27 mouse cellular contexts compared by ENCODE assay signal in the genomic region with DNA sequence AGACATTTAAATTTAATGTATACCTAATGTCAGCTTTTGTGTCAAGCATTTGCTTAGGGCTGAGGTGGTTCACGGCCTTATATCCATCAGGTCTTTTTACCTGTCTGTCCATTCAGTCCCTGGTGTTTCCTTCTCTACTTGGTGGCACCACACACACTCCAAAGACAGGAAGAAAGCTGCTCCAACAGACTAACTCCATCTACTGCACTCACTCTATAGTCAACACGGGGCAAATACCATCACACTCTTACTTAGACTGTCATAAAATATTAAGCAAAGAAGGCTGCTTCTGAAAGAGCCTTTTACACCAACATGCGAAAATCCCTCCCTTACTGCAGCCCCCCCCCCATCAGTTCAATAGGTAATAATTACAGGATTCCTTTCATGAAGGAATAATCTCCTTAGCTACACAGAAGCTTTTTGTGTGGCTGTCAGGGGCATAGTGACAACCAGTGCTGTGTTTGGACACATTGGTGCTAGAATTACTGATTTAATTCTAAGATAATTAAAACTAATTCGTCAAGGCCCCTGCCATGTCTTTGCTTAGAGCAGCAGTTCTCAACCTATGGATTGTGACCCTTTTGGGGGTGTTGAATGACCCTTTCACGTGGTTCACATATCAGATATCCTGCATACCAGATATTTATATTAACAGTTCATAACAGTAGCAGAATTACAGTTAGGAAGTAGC.
DNase-seq lines count a peak whose midpoint lies in the region; ATAC-seq and TF ChIP-seq lines count a peak whose summit lies in the region.
"Had no signal": no experiment of that assay in that cellular context is flagged by ENCODE, and none has a peak within 500 bp of the region (broad histone marks: within the 10 kb centered on the region; RNA-seq: fewer than 3 reads in every experiment).

No protein-coding gene starts in this region.

- H3K9ac ChIP-seq in forebrain, postnatal 0 days = no peak overlapping the region
- H3K9ac ChIP-seq in midbrain, embryonic 12.5 days (replicated peaks) = no peak overlapping the region
- no peak overlapping the region for H3K9ac ChIP-seq in hindbrain, embryonic 13.5 days
- H3K9ac ChIP-seq: forebrain, embryonic 12.5 days; heart, embryonic 13.5 days; liver, embryonic 15.5 days; lung, embryonic 15.5 days had no signal

- no peaks in the 10 kb centered on the region for H3K36me3 ChIP-seq in forebrain, postnatal 0 days (ENCODE audit: insufficient read depth)
- no peaks in the 10 kb centered on the region for H3K36me3 ChIP-seq in forebrain, embryonic 10.5 days (replicated peaks)
- H3K36me3 ChIP-seq in midbrain, embryonic 12.5 days = no peaks in the 10 kb centered on the region
- H3K36me3 ChIP-seq in midbrain, embryonic 10.5 days = no peaks in the 10 kb centered on the region
- no peaks in the 10 kb centered on the region for H3K36me3 ChIP-seq in hindbrain, embryonic 13.5 days
- H3K36me3 ChIP-seq: forebrain, embryonic 12.5 days; heart, embryonic 13.5 days; liver, embryonic 15.5 days; lung, embryonic 15.5 days had no signal

- no peak overlapping the region for H3K4me3 ChIP-seq in forebrain, postnatal 0 days (ENCODE audit: low read depth, low read length)
- no peak overlapping the region for H3K4me3 ChIP-seq in forebrain, embryonic 10.5 days
- no peak overlapping the region for H3K4me3 ChIP-seq in midbrain, embryonic 12.5 days
- H3K4me3 ChIP-seq in midbrain, embryonic 10.5 days = no peak overlapping the region
- H3K4me3 ChIP-seq in hindbrain, embryonic 13.5 days = no peak overlapping the region
- H3K4me3 ChIP-seq: forebrain, embryonic 12.5 days; heart, embryonic 13.5 days; liver, embryonic 15.5 days; lung, embryonic 15.5 days; megakaryocyte, embryonic 14.5 days had no signal

- TF ChIP-seq CTCF in forebrain, postnatal 0 days (IDR thresholded peaks at IDR 0.05; ENCODE audit: low read depth) = no peak

- H3K4me1 ChIP-seq in forebrain, postnatal 0 days (ENCODE audit: insufficient read depth) = no peaks in the 10 kb centered on the region
- H3K4me1 ChIP-seq in forebrain, embryonic 10.5 days = peaks cover 6% of the 10 kb centered on the region
- H3K4me1 ChIP-seq in midbrain, embryonic 12.5 days = peaks cover 10% of the 10 kb centered on the region
- H3K4me1 ChIP-seq in midbrain, embryonic 10.5 days = peaks cover 12% of the 10 kb centered on the region
- peaks cover 10% of the 10 kb centered on the region; the same call in 1 of the 2 replicates for H3K4me1 ChIP-seq in hindbrain, embryonic 13.5 days (replicated peaks)
- H3K4me1 ChIP-seq: heart, embryonic 13.5 days; lung, embryonic 15.5 days had no signal

- ATAC-seq in forebrain, postnatal 0 days = peak; percentile 32; the same call in 1 of the 2 replicates
- ATAC-seq in midbrain, embryonic 12.5 days (ENCODE audit: low FRiP score, low read depth) = peak; percentile 52; the same call in 1 of the 2 replicates
- peak; percentile 55; the same call in 1 of the 2 replicates for ATAC-seq in hindbrain, embryonic 13.5 days (ENCODE audit: low FRiP score)
- ATAC-seq: Patski had no signal

- WGBS in forebrain, postnatal 0 days = 27% methylated on average over 5 of the region's 5 CpGs
- WGBS in forebrain, embryonic 10.5 days = 56% methylated on average over 5 of the region's 5 CpGs
- 34% methylated on average over 5 of the region's 5 CpGs for WGBS in midbrain, embryonic 12.5 days
- 59% methylated on average over 5 of the region's 5 CpGs for WGBS in midbrain, embryonic 10.5 days
- WGBS in hindbrain, embryonic 13.5 days = 60% methylated on average over 5 of the region's 5 CpGs

- H3K9me3 ChIP-seq in forebrain, postnatal 0 days (ENCODE audit: low read length) = no peaks in the 10 kb centered on the region
- no peaks in the 10 kb centered on the region for H3K9me3 ChIP-seq in forebrain, embryonic 10.5 days
- no peaks in the 10 kb centered on the region for H3K9me3 ChIP-seq in midbrain, embryonic 12.5 days
- H3K9me3 ChIP-seq in midbrain, embryonic 10.5 days (replicated peaks) = no peaks in the 10 kb centered on the region
- no peaks in the 10 kb centered on the region for H3K9me3 ChIP-seq in hindbrain, embryonic 13.5 days
- H3K9me3 ChIP-seq: forebrain, embryonic 12.5 days; G1E; heart, embryonic 13.5 days; liver, embryonic 15.5 days; lung, embryonic 15.5 days; megakaryocyte, embryonic 14.5 days had no signal

- DNase-seq in forebrain, postnatal 0 days = no peak
- no peak for DNase-seq in forebrain, embryonic 10.5 days (ENCODE audit: extremely low spot score, low spot score)
- DNase-seq in midbrain, embryonic 10.5 days (ENCODE audit: low spot score) = no peak
- DNase-seq in A20 (ENCODE audit: low read depth, low spot score) = peak; percentile 48
- DNase-seq in adrenal gland, postnatal 14 days = no peak
- DNase-seq in cerebellum, postnatal 14 days = no peak
- DNase-seq: adrenal gland, adult 8-10 months; cerebellum, adult 2 months; cerebellum, postnatal 36 days; embryo, embryonic 11 days; gastrocnemius, postnatal 10 days; heart, postnatal 14 days; kidney, adult 2 months; layer of hippocampus, adult 9-11 months; liver; right cerebral cortex, postnatal 14 days had no signal

- no peak overlapping the region for H3K27ac ChIP-seq in forebrain, postnatal 0 days (ENCODE audit: low read depth, low read length)
- H3K27ac ChIP-seq in forebrain, embryonic 10.5 days = no peak overlapping the region
- no peak overlapping the region for H3K27ac ChIP-seq in midbrain, embryonic 12.5 days (replicated peaks)
- no peak overlapping the region for H3K27ac ChIP-seq in midbrain, embryonic 10.5 days (replicated peaks)
- H3K27ac ChIP-seq in hindbrain, embryonic 13.5 days = no peak overlapping the region
- H3K27ac ChIP-seq: forebrain, embryonic 12.5 days; heart, embryonic 13.5 days; kidney, postnatal 0 days; liver, embryonic 15.5 days; lung, embryonic 15.5 days had no signal

- no peaks in the 10 kb centered on the region for H3K27me3 ChIP-seq in forebrain, postnatal 0 days (ENCODE audit: insufficient read depth, low read length)
- no peaks in the 10 kb centered on the region for H3K27me3 ChIP-seq in forebrain, embryonic 10.5 days (ENCODE audit: poor library complexity, severe bottlenecking)
- H3K27me3 ChIP-seq in midbrain, embryonic 12.5 days = no peaks in the 10 kb centered on the region
- no peaks in the 10 kb centered on the region for H3K27me3 ChIP-seq in midbrain, embryonic 10.5 days (ENCODE audit: low read depth, poor library complexity, severe bottlenecking)
- H3K27me3 ChIP-seq in hindbrain, embryonic 13.5 days = no peaks in the 10 kb centered on the region
- H3K27me3 ChIP-seq: CH12.LX; forebrain, embryonic 12.5 days; heart, embryonic 13.5 days; liver, embryonic 15.5 days; lung, embryonic 15.5 days; megakaryocyte, embryonic 14.5 days; Patski had no signal

- no peak overlapping the region for H3K4me2 ChIP-seq in forebrain, postnatal 0 days (ENCODE audit: low read depth)
- H3K4me2 ChIP-seq in midbrain, embryonic 12.5 days (replicated peaks) = no peak overlapping the region
- H3K4me2 ChIP-seq in hindbrain, embryonic 13.5 days = no peak overlapping the region
- H3K4me2 ChIP-seq: forebrain, embryonic 12.5 days; heart, embryonic 13.5 days; liver, embryonic 15.5 days; lung, embryonic 15.5 days had no signal
